Mouse (Mus musculus) testis, postnatal 14 days (tissue): ENCODE data around the gene Batf3.

ENCODE experiments used
- DNase-seq: peaks from one replicate; pipeline ENCODE4 v3.0.0; 2021; ENCODE audit warnings: low spot score

Gene Batf3

DNA sequence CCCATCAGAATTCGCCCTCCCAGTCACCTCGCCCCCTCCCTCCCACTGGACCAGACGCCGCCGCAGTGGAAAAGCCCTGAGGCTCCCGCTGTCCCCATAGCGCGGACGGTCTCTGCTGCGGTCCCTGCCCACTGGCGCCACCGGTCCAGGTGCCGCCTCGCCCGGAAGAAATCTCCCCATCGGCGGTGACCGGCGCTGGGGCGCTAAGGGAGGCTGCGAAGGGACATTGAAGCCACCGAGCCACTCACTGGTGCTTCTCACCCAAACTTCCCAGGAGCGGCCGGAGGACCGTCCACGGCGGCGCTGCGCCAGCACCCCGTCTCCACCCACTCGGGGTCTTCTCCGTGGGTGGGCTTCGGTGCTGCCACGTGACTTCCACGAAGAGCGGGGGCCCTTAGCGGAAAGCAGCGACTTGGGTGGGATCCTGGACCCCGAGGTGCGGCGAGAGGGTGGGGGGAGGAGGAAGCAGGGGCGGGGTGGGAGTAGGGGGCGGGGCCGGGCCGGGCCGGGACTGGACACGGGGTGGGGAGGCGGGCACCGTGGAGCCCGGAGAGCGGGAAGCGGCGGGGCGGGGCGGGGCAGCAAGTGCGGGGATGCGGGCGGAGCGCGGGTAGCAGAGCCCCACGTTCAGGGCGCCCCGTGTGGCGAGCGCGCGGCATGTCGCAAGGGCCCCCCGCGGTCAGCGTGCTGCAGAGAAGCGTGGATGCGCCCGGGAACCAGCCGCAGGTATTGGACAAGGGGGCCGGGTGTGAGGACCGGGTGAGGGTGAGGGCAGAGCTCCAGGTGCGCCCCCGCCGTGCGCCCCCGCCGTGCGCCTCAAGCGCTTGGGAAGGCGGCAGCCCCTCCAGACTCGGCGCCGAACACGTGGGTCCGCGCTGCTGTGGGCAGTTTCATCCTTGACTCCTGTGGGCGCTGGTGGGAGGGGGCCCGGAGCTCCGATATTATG is at the start of gene Batf3:
TSS of gene Batf3 (plus strand) at position 46 of the 946 bp plus-strand sequence.
- peak; percentile 27 for DNase-seq

DNA sequence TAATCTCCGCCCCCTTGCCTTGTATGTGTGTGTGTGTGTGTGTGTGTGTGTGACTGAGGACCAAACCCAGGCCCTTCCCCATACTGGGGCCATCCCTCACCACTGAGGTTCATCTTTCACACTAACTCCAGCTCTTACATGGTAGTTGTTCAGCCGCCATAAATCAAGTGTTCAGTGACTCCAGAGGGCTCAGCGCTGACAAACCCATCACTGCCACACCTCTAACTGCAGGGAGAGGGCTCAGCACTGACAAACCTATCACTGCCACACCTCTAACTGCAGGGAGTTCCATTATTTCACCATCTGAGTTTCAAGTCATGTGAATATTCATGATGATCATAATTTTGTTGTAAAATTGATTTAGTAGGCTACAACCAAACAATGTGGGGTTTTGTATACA is 44.1 kb upstream of the Batf3 start:
- DNase-seq, result no peak

- no peak for DNase-seq
Measured at GRCm38 (mm10) chr1:191054870-191055532, 42.6 kb upstream of the Batf3 start.

DNA sequence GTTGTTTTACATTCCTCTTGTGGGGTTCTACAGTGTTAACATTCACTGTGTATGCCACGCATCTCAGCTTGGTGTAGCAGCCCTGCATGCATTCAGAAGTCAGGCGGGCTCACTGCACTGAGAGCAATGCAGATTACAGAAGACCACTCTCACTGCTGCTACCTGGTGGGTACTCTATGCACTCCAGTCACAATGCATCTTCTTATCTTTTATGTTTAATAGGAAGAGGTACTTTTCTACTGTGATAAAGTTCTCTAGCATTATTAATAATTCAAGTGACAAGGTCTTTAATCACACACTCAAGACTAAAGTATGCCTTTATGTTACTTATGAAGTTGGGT is 42.1 kb upstream of the Batf3 start:
- no peak for DNase-seq

DNA sequence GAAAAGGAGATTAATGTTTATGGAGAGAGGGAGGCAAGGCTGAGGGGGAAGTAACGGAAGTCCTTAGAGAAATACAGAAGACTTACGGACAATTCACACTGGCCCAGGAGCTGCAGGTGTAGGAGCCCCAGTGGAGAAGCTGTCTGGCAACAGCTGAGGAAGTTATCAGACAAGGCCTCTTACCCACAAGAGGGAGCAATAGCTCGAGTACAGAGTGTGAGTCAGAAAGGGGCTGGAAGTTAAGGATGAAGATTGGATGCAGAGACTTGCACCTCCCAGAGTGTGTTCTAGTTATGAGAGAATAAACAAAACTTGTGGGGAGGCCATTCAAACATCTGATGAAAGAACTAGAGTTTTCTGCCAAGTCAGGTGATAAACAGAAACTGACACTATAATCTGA is 40.2 kb upstream of the Batf3 start:
- DNase-seq, result no peak

GRCm38 (mm10) chr1:191062241-191062780 is 35.3 kb upstream of the Batf3 start:
- DNase-seq, result no peak

DNA sequence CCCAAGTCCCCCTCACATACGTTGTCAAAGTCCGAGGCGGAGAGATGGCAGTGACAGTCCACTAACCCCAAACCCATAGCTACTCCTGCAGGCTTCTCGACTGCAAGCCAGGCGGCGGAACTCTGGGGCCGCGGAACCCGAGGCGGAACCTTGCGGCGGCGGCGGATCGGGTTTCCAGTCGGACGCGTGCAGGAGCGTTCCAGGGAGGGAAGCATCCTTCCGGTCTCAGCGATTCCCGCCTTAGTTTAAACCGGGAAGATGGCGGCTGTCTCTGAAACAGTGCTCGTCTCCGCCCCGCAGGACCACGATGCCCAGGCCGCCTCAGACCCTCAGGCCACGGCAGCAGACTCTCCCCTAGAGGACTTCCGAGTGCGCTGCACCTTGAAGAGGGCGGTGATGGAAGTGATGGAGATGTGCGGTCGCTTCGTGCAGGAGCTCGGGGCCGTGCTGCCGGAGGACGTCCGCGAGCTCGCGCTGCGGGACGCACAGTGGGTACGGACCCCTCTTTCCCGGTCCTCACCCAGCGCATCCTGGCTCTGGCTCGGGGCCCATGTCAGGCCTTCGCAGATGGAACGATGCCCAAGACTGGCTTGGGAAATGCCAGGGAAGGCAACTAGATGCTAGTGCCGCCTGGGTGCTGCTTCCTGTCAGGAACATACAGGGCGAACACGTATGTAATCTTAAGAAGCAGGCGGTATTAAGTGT is 34.7 kb upstream of the Batf3 start, which contains the start of the genes Tatdn3 and Nsl1:
TSS of gene Tatdn3 (minus strand) at position 152 of the 705 bp plus-strand sequence.
TSS of gene Nsl1 (plus strand) at position 232 of the 705 bp plus-strand sequence.
- peak; percentile 90 for DNase-seq

- no peak for DNase-seq
Measured at GRCm38 (mm10) chr1:191063700-191064099, 33.9 kb upstream of the Batf3 start.

- DNase-seq, result no peak
Measured at GRCm38 (mm10) chr1:191064535-191064934, 33.1 kb upstream of the Batf3 start.

GRCm38 (mm10) chr1:191065188-191065587 is 32.5 kb upstream of the Batf3 start:
- no peak for DNase-seq

DNA sequence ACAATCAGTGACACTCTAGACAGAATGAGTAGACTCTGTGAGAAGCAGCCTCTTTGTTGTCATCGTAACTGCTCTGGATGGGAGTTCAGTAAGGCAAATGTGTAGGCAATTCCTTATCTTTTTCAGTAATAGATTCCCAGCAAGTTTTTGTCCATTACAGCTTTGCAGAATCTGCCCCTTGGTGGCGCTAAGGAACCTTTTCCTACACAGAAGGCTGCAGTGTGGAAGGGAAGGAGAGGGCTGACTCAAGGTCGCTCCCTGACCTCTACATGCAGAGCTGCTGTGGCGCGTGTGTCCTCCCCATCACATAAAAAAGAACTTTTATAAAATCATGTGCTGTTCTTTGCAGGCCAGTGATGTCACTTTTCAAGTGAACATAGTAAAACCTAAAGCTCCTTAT is 29.3 kb upstream of the Batf3 start:
- no peak for DNase-seq

GRCm38 (mm10) chr1:191070259-191070658 is 27.4 kb upstream of the Batf3 start:
- DNase-seq, result no peak

DNA sequence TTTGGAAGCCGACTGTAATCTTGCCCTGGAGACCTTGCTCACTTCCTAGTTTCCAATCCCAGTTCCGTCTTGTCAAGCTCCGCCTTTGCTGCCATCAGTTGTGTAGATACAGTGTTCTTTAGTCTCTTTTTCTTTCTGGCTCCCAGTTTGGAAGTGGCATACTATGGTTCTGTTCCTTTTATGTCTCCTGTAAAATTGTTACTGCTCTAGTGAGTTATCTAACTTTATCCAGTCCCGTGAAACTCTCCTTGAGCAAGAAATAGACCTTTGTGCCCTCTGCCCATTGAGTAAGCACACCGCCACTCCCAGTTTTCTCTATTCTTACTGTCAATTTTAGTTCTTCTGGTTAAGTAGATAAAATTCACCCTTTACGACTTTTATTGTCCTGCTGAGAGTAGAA is 26.0 kb upstream of the Batf3 start:
- DNase-seq, result no peak

DNA sequence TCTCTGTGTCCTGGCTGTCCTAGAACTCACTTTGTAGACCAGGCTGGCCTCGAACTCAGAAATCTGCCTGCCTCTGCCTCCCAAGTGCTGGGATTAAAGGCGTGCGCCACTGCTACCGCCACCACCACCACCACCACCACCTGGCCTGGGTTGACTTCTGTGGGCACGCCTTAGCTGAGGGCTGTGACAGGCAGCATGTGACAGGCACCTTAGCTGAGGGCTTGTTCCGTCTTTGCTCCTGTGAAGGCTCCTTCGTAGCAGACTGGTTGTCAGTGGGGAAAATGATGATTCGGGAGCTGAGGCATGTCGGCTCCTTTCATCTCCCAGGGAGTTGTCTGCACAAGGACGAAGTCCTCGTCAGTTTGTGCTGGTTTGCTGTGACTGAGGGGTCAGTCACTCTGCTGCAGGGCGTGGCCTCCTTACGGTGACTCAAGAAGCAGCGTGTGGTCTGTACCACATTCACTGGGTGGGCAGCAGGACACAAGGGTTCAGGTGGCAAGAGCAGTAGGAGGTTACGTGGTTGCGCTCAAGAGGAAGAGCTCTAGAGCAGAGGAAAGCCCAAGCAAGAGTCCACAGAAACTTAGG is 25.2 kb upstream of the Batf3 start:
- no peak for DNase-seq

DNA sequence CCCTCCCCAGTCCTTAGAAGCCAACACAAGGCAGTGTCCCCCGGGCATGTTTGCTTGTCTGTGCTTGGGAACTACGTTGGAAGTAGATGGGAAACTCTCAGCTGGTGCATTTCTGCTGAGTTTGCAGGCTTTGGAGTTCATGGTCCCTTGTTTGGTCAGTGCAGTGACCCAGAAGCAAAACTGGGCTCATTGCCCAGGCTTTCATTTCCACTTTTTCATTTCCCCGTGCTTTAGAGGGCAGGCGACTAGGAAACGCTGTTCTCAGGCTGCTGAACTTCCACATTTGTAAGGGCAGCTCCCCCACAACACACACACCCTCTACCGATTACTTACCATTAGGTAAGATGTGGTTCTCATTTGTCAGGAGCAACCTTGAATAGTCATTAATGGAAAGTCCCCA is 24.6 kb upstream of the Batf3 start:
- DNase-seq, result peak; percentile 19

DNA sequence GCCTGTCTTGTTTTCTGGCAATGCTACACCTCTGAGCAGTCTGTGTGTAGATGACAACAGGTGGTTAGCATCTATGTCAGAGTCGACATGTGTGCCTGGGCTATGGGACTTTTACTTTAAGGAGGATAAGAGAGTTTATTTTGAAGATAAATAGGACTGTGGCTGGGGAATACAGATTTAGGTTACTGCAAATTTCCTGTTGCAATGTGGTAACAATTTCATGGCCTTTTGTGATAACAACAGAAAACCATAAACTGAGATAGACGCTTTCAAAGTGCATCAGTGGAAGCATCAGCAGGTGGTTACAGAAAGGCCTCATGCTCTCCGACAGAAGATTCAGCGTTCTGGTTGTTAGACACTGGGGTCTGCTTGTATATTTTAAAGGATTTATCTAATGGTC is 24.2 kb upstream of the Batf3 start:
- no peak for DNase-seq

GRCm38 (mm10) chr1:191075199-191075883 is 22.3 kb upstream of the Batf3 start:
- DNase-seq, result peak; percentile 22

DNA sequence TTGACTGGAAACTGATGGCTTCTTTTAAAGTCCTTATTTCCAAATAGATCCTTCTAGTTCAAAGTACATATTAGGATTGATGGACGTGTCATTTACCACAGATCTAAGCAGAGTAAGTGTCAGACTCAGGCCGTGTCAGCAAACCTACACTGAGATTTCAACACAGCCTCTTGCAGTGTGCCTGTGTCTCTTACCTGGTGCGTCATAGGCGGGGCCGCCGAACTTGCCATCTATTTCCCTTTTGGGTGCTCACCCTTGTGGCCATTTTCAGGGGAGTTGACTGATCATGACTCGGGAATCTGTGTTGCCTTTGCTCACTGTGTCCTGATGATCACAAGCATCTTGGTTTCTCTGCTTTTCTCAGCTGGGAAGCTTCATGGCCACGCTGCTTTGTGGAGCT is 14.4 kb upstream of the Batf3 start:
- DNase-seq, result no peak

DNA sequence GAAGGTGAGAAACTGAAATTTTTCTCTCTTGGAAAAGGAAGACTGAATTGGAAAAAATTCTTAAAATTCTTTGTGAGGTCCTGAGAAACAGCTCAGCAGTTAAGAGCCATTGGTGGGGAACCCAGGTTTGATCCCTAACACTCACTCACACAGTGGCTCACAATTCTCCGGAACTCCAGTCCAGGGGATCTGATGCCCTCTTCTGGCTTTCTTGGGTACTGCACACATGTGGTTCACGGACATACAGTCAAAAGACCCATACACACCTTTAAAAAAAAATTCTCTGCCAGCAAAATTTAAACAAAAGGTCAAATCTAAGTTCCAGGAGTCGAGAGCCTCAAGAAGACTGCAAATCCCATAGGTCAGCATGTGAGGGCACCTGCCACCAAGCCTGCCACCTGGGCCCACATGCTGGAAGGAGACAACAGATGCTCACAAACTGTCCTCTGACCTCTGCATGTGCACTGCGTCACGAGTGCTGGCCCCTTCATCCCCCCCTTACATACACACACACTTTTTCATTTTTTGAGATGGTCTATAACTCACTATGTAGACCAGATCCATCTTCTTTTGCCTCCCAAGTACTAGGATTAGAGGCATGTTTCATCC is 12.6 kb upstream of the Batf3 start:
- DNase-seq, result no peak

DNA sequence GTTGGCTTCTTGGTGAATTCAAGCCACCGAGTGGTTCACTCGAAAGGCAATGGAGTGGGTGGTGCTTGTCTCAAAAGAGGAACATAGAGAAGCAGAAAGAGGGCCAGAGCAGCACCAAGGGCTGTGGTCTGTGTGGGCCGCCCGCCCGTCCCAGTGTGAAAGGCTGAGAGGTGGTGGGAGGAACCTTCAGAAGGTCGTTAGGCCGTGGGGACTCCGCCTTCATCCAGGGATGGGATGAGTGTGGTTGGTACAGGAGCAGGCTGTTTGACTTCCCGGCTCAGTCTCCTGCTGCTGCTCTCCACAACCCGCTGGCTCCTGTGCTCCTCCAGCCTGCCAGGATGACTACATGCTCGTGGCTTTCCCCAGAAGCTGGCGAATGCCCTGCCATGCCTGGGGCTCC is 12.1 kb upstream of the Batf3 start:
- DNase-seq, result no peak

GRCm38 (mm10) chr1:191086304-191086878 is 11.3 kb upstream of the Batf3 start:
- DNase-seq, result no peak
